Mouse (Mus musculus) brain, embryonic 14.5 days (tissue): ENCODE data around the gene Asxl1.

Experiments used
- CTCF ChIP-seq: fragments of 200-500 bp; IDR thresholded peaks from 2 replicates; pipeline ENCODE4 v1.5.1; 2012; ENCODE audit warnings: inconsistent platforms, mild to moderate bottlenecking, moderate library complexity, borderline replicate concordance; ENCODE audit not compliant: insufficient read depth, insufficient read length; ENCODE audit errors: extremely low read depth
- POLR2A ChIP-seq: fragments of 200-500 bp; IDR thresholded peaks from 2 replicates; pipeline ENCODE4 v1.6.1; 2012; ENCODE audit warnings: mild to moderate bottlenecking, inconsistent platforms, borderline replicate concordance; ENCODE audit not compliant: poor library complexity, insufficient read depth, insufficient read length, severe bottlenecking; ENCODE audit errors: extremely low read depth

DNA sequence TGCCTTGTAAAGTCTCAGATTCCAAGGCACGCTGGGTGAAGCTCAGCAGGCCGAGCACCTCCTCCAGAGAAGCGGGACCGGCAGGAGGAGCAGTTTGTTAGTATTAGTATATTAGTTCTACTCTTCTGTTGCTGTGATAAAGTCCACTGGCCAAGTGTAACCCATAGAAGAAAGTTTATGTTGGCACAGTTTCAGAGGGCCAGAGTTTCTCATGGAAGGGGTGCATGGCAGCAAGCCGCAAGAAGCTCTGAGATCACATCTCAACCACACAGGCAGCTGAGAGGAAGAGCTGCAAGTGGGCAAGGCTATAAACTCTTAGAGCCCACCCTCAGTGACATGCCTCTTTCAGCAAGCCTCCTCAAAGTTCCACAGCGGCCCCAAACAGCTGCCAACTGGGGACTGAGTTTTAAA is 11.8 kb upstream of the Asxl1 start:
- TF ChIP-seq CTCF (no peak), POLR2A (no peak)
